Mouse (Mus musculus): ENCODE results near the gene Glce.
A peak's percentile ranks its signal among the peaks of the same experiment; 100 is the strongest.

Gene Glce

DNA sequence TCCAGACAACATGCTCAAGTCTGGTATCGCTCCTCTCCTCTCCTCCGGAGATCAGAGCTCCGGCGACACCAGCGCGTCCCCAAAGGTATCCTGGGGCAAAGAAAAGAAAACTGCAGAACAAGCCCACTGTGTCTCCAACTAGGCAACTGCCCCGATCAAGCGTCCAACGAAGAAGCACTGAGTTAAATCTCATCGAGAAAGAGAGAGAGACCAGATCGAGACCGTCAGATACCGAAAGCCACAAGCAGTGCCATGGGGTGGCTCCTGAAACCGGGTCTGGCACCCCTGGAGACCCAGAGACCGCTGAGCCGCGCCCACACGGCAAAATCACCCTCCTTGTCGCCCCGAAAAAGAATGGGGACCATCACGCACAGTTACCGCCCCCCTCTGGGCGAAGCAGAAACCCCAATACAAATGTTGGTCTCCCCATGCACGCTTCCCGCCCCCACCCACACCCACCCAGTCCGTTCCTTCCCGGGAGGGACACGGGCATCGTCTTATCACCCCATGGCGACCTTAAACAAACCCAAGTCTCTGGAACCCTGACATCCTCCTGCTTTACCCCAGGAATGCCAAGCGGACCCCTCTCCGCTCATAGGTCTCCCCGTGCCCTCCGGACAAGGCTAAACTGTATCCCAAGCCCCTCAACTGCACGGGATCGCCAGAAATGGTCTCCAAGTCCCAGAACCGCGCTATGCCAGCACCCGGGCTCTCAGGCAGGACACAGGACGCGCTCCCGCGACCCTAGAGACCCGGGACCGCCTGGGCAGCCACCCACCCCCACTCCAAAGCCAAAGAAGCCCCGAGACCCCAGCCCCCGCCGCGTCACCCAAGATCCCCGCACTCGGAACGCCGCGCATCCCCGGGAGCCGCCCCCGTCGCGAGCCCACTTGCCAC lies 656 bp downstream of the Glce start:
- DNase-seq: peak; percentile 41

DNA sequence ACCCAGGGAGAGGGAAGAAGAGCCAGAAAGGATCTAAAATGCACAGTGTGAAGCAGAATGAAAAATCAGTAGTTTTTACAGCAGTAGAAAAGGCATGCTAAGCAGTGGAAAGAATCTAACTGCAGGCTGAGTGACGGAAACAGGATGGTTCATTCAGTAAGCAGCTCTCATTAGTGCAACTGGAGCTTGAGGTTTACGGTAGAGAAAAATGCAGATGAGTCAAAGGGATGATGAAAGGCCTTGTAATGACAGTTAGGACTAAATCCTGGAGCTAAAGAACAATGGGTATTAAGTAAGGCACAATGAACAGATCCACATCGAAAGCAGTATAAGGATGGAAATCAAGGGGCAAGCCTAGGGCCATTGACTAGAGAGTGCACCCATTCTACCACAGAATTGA lies 3.7 kb downstream of the Glce start:
- DNase-seq: no peak

DNA sequence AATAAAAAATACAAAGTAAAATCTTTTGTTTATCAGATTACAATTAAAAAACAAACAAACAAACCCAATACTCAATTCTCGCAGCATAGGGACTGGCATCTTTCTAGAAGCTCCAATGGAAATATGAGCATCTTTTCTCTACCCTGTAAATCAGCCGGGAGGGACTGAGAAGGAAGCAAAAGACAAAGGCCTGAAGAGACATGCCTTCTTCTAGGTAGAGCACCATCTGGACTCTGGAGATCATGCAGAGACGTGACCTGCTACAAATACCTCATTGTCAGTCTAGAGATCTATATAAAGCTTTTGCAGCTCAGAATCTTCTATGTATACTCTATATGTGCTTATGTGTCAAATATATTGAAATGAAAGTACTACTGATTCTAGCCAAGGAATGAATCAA lies 6.6 kb downstream of the Glce start:
- DNase-seq: no peak

DNA sequence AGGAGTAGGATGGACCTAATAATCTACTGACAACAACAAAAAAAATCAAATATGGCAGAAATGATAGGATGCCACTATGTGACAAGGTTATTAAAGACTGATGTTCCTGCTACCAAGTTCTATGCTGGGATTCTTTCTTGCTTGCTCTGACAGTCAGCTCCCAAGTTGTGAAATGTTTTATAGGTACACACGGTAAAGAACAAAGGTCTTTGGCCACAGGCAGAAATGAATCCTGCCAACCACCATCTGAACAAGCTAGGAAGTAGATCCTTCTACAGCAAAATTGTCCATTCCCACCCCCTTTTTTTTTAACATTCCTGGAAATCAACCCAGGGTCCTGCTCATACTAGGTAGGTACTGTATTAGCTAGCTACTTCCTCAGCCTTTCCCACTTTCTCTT lies 25.9 kb downstream of the Glce start:
- DNase-seq: no peak

DNA sequence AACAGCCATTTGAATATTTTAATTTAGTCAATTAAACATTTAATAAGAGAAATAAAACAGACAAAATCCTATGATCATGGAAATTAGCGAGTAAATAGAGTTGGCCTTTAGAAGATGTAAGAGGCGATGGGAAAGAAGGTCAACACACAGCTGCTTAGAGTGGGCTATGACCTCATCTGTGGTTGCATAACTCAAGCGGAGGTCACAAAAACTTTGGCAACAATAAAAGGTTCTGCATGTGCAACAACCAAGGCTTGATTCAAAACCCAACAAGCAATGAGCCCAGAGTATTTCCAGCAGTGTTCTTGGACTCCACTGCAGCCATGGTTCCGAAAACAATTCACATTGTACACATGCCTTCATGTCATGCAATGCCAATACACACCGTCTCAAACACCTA lies 30.9 kb downstream of the Glce start:
- no peak for DNase-seq

DNA sequence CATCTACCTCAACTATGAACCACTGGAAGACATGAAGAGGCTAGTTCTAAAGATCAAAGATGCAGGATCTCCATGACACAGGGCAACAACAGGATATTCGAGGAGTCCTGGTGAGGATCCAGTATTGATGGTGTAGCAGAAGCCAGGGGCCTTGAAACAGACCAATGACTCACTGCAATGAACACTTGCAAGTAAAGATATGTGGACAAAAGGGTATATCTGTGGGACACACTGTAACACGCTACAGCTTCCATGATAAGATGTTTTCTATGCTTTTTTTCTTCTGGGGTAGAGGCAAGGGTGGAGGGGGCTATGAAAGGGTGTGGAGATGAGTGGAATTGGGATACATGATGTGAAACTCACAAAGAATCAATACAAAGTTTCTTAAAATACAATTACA lies 36.9 kb downstream of the Glce start:
- DNase-seq: no peak

DNA sequence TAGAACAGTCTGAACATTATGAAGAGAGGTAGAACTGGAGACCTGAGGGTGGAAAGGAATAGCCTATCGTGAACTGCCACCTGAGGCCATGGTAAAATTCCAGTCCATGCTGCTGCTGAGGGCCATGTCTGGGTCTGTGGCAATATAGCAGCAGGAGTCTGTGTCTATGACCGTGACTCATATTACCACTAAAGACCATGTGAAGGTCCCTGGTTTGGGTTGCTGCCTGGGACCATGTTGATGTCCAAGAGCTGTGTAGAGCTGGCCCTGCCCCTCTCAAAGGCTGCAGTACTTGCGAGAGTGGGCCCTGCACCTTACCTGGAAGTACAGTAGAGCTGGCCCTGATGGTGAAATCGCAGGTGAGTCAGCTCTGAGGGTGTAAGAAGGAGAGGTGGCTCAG lies 37.6 kb downstream of the Glce start:
- DNase-seq: no peak

DNA sequence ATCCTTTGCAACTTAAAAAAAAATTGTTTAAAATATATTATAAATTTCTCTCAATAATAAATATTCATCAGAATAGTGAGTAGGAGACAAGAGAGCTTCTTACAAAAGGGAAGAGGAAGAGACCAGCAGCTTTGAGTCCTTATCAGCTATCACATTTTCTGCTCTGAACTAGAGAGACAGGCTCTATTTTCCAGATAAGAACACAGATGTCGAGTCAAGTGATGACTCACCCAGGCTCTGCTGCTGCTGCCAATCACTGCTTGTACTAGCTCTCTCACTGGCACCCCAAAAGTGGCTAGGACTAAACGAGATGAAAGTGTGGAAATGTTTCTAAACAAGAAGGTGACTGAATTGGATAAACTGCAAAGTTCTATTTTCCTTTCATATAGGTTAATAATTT lies 39.5 kb downstream of the Glce start:
- no peak for DNase-seq

DNA sequence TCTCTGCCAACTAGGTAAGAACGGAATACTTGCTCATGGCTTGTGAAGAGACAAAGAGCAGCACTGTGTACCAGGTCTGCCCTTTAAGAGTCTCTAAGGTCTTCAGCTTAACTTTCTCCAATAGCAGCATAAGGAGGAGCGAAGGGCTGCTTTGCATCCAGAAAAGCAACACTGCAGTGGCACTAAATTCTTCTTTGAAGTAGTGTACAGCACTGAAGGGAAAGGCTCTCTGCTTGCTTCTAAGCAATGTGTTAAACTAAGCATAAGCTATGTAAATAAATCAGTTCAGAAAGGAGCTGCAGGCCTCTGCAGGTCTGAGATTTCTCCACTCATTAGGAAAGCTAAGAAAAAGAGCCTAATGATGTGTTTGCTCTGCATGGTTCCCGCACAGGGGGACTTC lies 40.9 kb downstream of the Glce start:
- DNase-seq: no peak

DNA sequence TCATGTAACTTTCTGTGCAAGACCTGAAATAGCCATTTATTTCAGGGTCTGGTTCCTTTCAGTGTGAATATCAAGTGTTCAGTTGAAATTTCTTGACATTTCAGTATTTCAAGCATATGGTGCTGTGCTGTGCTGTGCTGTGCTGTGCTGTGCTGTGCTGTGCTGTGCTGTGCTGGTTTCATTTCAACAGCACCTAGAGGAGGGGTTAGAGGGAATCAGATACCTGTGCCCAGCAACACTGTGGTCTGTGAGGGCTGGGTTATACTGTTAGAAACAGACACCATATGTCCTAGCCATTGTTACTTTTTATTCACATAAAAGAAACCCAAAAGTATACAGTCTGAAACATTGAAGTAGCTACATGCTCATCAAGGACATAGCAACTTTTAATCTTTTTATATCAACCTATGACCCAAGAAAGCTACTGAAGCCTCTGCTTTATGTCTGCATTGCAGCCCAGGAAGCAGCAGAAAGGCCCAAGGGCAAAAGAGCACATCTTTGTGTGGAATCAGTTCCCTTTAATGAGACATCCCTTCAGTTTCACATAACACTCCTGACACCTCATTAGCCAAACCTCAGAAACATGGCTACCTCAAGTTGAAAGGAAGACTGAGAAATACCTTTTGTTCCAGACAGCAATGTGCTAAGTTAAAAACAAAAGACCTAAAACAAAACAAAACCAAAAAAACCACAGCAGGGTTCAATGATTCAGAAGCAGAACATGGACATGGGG lies 42.3 kb downstream of the Glce start:
- DNase-seq: no peak

DNA sequence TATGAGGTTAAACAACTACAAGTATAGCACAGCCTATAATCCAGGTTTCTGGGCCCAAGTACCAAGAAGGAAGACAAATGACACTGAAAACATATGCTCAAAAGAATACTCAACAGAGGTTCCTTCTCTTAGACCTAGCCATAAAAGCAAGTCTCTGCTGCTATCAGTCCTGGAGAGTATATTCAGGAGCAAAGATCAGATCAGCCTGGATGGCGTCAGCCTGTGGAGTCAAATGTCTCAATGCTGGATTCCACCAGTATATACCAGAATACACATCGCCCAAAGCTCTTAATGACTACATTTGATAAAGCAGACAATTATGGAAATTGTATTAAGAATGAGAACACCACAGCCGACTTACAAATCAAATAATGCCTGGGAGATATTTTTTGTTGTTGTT lies 60.2 kb downstream of the Glce start:
- DNase-seq: no peak

DNA sequence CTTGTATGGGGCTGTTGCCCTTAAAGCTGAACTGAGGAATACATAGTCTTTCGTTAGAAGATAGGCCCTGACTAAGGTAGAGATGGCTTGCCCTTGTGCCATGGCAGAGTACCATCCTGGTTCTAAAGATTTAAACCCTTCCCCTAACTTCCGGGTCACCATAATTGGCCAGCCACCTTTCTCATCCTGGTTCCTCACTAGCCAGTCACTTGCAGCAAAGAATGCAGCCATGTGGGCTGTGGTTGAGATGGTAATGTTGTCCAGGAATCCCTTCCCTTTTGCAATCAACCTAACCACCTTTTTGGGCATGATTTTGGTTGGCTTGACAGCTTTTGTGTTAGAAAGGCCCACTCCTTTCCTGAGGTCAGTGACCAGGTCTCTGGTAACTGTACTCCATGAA lies 62.0 kb downstream of the Glce start:
- DNase-seq: no peak

DNA sequence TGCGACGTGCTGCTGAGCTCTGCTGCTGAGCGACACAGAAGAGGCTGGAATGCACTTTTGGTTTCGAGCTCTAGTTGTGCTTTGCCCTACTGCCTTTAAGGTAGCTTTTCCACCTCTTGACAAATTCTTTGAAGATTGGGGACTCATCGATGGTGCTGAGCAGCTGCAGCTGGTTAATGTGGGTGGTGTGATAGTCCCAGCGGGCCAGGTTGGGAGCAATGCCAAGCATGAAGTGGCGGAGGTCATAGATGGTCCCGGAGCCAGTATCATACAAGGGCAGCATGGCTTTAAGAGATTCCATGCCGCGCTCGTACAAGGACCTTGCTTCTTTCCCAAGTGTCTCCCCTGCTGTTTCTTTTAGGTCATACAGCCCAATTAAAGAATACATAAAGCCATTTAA lies 62.5 kb downstream of the Glce start:
- no peak for DNase-seq

DNA sequence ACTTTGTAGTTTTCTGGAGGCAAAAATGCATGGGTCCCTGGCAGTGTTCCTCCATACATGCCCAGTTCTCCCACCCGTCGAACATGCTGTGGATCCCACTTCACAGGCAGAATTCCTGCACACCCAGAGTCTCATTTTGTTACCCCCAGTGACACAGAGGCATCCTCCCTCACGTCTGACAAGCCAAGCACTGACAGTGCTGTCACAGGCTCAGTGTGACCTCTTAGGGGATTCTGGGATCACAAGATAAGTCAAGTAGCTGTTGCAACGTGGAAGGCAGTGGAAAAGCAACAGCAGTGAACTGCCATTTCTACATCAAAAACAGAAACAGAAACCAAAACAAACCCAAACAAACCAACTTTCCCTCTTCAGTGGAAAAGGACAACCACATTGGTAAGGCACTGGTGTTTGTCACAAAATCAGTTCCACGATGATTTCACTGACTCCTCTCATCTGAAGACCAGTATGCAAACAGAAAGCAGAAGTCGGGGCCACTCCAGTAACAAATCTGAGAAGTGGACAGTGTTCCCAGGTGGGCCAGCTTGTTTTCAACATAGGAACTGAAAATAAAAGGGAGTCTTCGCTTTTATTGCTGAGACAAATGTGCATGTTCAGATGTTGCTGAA lies 64.5 kb downstream of the Glce start:
- DNase-seq: no peak

DNA sequence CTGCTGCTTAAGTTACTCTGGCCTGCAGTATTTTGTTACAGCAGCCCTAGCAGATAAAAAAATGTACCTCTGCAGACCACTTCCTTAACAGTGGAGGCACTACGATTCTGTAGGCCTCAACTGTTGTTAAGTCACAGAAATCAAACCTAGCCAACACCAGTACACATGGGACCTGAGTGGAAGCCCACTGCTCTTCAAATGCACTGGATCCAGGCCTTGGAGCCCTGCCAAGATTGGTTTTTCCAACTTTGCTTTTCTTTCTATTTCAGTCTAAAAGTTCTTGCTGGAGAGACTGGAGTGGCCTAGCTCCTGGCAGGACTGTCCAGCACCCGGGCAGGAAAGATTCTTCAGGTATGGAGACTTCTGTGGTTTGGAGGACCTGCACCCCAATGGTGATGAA lies 66.2 kb downstream of the Glce start:
- no peak for DNase-seq

DNA sequence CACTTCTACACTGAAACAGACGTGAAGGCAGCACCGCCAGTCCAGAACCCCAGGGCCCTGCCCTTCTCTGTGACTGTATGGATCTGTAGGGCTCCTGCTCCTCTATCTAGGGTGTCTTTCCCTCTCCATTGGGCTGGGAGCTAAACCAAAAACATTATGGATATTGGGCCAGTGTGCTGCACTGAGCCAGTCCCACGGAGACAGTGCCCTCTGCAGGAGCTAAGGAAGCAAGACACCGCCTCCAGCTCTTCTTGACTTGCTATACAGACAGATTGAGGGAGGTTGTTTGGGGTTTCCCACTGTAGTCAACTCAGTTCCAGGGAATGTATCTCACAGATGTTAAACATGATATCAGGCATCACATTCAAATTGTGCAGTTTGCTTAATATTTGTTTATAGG lies 71.7 kb downstream of the Glce start:
- no peak for DNase-seq

DNA sequence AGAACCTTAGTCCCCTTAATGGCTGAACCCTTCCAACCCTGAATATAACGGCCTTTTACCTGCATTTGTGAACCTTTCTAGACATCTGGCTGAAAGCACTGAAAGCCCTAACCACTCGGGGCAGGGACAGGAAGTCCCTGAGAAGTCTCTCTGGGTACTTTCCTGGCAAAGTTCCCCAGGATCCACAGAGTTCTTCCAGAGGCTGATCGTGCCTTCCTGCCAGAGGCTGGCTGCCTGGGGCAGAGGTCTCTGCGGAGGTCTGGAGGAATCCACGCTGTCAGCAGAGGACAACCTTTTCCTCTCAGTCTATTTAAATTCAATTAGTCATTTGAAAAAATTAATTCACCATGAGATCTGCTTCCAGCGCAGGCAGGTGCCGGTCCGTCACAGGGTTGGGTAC lies 73.3 kb downstream of the Glce start:
- DNase-seq: no peak

DNA sequence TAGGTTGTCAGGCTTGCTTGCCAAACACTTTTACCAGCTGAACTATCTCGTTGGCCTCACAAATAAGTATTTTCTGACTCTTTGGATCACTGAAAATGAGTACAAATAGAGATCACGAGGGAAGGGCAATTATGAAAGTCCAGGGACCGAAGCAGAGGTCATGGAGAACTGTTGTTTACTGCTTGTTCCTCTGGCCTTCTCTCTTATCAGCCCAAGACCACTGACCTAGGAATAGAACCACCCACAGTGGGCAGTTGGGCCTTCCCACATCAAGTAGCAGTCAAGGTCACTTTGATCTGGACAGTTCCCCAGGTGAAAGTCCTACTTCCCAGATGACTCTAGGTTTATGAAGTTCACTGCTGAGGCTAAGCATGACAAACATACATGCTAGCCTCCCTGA lies 80.3 kb downstream of the Glce start:
- no peak for DNase-seq

DNA sequence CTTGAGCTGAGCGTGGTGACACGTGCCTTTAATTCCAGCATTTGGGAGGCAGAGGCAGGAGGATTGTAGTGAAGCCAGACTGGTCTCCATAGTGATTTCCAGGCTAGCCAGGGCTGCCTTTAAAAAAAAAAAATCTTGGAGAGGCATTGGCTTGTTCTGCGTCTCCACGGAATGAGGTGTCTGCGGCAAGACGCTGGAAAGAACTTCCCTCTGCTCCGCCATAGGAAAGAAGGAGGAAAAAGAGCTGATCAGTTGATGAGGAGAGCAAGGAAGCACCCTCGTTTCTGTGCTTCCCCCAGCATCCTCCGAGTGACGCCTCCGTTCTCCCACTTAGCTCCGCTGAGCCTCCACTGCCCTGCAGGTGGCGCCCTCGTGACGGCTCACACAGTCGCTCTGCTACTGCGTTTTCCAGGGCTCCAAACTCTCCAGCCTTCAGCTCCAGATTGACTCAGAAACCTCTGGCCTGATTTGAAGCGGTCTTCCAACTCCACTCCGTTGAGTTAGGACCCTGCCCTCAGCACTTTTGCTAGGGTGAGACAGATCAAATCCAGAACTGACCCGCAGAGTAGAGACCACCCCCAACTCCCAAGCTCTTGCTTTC lies 82.3 kb downstream of the Glce start:
- DNase-seq: peak; percentile 85

DNA sequence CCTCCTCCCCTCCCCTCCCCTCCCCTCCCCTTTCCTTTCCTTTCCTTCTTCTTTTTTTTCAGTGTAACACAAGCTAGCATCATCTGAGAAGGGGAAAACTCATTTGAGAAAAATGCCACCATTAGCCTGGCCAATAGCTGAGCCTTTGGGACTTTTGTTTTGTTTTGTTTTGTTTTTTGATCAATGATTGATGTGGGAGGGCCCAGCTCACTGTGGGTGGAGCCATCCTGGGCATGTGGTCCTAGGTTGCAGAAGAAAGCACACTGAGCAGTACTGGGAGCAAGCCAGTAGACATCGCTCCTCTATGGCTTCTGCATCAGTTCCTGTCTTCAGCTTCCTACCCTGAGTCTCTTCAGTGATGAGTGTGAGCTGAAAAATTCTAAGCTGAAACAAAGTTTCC lies 86.6 kb downstream of the Glce start:
- DNase-seq: no peak

DNA sequence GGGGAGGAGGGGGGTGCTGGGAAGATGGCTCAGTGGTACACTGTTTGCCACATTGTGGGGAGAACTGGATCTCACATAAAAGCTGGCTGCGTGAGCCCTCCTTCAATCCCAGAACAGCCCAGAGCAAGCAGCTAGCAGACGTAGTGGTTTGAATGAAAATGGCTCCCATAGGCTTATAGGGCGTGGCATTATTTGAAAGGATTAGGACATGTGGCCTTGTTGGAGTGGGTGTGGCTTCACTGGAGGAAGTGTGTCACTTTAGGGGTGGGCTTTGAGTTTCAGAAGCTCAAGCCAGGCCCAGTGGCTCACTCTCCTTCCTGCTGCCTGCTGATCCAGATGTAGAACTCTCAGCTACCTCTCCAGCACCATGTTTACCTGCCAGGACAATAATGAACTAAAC lies 90.2 kb downstream of the Glce start:
- no peak for DNase-seq

DNA sequence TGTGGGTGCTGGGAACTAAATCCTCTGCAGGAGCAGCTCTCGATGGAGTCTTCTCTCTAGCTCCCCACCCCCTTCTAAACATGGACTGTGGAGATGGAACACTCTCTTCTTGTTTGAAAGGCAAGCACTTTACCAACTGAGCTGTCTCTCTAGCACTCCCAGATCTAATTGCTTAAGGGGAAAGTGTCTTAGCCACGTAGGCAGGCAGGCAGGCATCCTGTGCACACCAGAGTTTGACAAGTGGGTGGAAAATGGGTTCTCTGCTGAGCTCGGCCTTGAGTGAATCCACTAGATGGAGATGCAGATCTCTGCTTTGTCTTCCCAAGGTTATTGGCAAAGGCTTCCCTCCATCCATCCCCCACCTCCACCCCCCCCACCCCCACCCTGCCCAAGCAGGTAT lies 94.4 kb downstream of the Glce start:
- no peak for DNase-seq

DNA sequence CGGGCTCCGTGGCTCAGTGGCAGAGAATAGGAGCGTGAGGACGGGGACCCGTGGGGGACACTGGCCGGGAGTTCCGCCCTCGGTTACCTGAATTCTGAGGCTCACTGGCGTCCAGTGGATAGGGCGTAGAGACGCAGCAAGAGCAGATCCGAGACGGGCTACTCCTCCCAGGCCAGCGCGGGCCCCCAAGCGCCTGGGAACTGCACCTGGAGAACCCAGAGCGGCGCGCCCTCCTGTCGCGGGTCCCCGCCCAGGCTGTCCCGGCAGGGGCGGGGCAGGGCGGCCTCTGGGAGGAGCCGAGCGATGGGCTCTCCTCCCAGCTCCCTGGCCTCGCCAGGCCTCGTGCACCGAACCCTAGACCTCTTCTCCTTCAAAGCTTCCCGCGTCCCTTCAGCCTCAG lies 95.9 kb downstream of the Glce start, which contains the start of gene Paqr5:
Gene Paqr5, minus strand, starts transcription at position 257 of the 400 bp plus-strand sequence.
- DNase-seq: no peak

DNA sequence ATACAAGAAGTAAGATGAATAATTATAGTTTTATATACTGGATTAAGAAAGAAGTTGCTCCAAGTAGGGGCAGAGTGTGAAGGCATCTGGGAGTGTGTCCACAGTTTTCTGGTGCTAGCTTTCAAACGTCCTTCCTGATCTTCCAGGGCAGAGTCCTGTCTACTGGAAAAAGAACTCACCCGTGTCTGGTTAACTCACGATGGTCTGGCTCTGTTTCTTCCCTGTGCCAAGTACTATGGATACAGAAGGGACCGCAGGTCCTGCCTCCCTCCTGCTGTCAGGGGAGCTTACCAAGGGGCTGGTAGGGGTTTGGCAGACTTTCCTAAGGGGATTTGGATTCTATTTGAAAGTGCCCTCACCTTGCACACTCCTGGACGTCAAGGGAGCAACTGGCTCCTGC lies 97.4 kb downstream of the Glce start:
- no peak for DNase-seq

All from right cerebral cortex, postnatal 25 days (tissue).